Mouse (Mus musculus) hindbrain, embryonic 10.5 days (tissue): ENCODE measurements at regions not wholly inside any gene's neighbourhood (a gene's known extent, or its start where the extent isn't known, plus 50 kb on each side); places are given as distances from the start of the nearest gene placed in this dataset.
"Not testable (repeated sequence)": the region's sequence is repeated elsewhere in the genome, so short reads cannot be mapped to it uniquely, and the experiment has no call there.

Experiments used
- DNase-seq: peaks from one replicate; pipeline ENCODE4 v3.0.0-alpha.2; 2017; ENCODE audit warnings: low spot score
- H3K27ac ChIP-seq: fragments of 300-500 bp; sonication (generic); 2 replicates; pipeline ENCODE4 v1.5.1; 2016; ENCODE audit warnings: mild to moderate bottlenecking, moderate library complexity
- H3K27me3 ChIP-seq: fragments of 300-500 bp; sonication (generic); 2 replicates; pipeline ENCODE4 v1.6.1; 2016; ENCODE audit warnings: mild to moderate bottlenecking; ENCODE audit not compliant: poor library complexity, insufficient read depth, severe bottlenecking
- H3K36me3 ChIP-seq: fragments of 300-500 bp; sonication (generic); 2 replicates; pipeline ENCODE4 v1.6.1; 2016; ENCODE audit warnings: mild to moderate bottlenecking, moderate library complexity
- H3K4me1 ChIP-seq: fragments of 300-500 bp; sonication (generic); replicated peaks from 2 replicates; pipeline ENCODE4 v1.6.1; 2016; ENCODE audit warnings: mild to moderate bottlenecking
- H3K4me3 ChIP-seq: fragments of 300-500 bp; sonication (generic); 2 replicates; pipeline ENCODE4 v1.5.1; 2016; ENCODE audit warnings: mild to moderate bottlenecking, moderate library complexity
- H3K9me3 ChIP-seq: fragments of 300-500 bp; sonication (generic); 2 replicates; pipeline ENCODE4 v1.6.1; 2016; ENCODE audit warnings: mild to moderate bottlenecking, moderate library complexity
- WGBS: fragments of 180-500 bp; shearing (Covaris S2); methylation state at CpG from one replicate; pipeline ENCODE4 v1.1.7; 2016; 5-methylcytosine and 5-hydroxymethylcytosine counted together

- Histone ChIP-seq H3K27ac (no peak overlapping the region), H3K36me3 (no peaks in the 10 kb centered on the region), H3K27me3 (no peaks in the 10 kb centered on the region), H3K4me3 (no peak overlapping the region), H3K9me3 (no peaks in the 10 kb centered on the region), H3K4me1 (no peaks in the 10 kb centered on the region)
- DNase-seq, result no peak
- WGBS, result 84% methylated on average over 1 of the region's 1 CpGs
Observed at GRCm38 (mm10) chr12:64137997-64138396, 336.5 kb downstream of the Fscb start.

GRCm38 (mm10) chr12:64116438-64116837 lies 358.1 kb downstream of the Fscb start:
- H3K36me3 ChIP-seq, result no peaks in the 10 kb centered on the region
- H3K27ac ChIP-seq, result no peak overlapping the region
- 79% methylated on average over 4 of the region's 4 CpGs for WGBS
- no peak overlapping the region for H3K4me3 ChIP-seq
- H3K27me3 ChIP-seq, result no peaks in the 10 kb centered on the region
- H3K4me1 ChIP-seq, result no peaks in the 10 kb centered on the region
- DNase-seq, result no peak
- no peaks in the 10 kb centered on the region for H3K9me3 ChIP-seq

GRCm38 (mm10) chr12:64114476-64114875 lies 360.0 kb downstream of the Fscb start:
- no peaks in the 10 kb centered on the region for H3K36me3 ChIP-seq
- 88% methylated on average over 4 of the region's 4 CpGs for WGBS
- no peak for DNase-seq
- H3K4me1 ChIP-seq, result no peaks in the 10 kb centered on the region
- no peaks in the 10 kb centered on the region for H3K27me3 ChIP-seq
- no peak overlapping the region for H3K4me3 ChIP-seq
- H3K27ac ChIP-seq, result no peak overlapping the region
- no peaks in the 10 kb centered on the region for H3K9me3 ChIP-seq

GRCm38 (mm10) chr12:64104214-64104613 lies 370.3 kb downstream of the Fscb start:
- Histone ChIP-seq H3K9me3 (no peaks in the 10 kb centered on the region), H3K36me3 (no peaks in the 10 kb centered on the region), H3K4me1 (no peaks in the 10 kb centered on the region), H3K4me3 (no peak overlapping the region), H3K27me3 (no peaks in the 10 kb centered on the region), H3K27ac (no peak overlapping the region)
- DNase-seq, result peak; percentile 5
- WGBS, result 39% methylated on average over 2 of the region's 2 CpGs

GRCm38 (mm10) chr12:64076789-64077188 lies 397.7 kb downstream of the Fscb start:
- 62% methylated on average over 7 of the region's 7 CpGs for WGBS
- H3K27ac ChIP-seq, result no peak overlapping the region
- H3K27me3 ChIP-seq, result no peaks in the 10 kb centered on the region
- H3K36me3 ChIP-seq, result no peaks in the 10 kb centered on the region
- H3K4me1 ChIP-seq, result no peaks in the 10 kb centered on the region
- no peak overlapping the region for H3K4me3 ChIP-seq
- DNase-seq, result no peak
- no peaks in the 10 kb centered on the region for H3K9me3 ChIP-seq

- H3K27ac ChIP-seq, result no peak overlapping the region
- H3K4me1 ChIP-seq, result no peaks in the 10 kb centered on the region
- no peak overlapping the region for H3K4me3 ChIP-seq
- no peaks in the 10 kb centered on the region for H3K9me3 ChIP-seq
- no peaks in the 10 kb centered on the region for H3K27me3 ChIP-seq
- DNase-seq, result no peak
- WGBS, result 82% methylated on average over 2 of the region's 2 CpGs
- H3K36me3 ChIP-seq, result no peaks in the 10 kb centered on the region
Observed at GRCm38 (mm10) chr12:64045528-64045927, 429.0 kb downstream of the Fscb start.

GRCm38 (mm10) chr12:64008631-64009030 lies 465.9 kb downstream of the Fscb start:
- WGBS, result 90% methylated on average over 1 of the region's 1 CpGs
- not testable (repeated sequence) for H3K4me1 ChIP-seq, DNase-seq, H3K9me3 ChIP-seq, H3K36me3 ChIP-seq, H3K27ac ChIP-seq, H3K27me3 ChIP-seq, H3K4me3 ChIP-seq
